Mouse (Mus musculus): ENCODE measurements at regions not wholly inside any gene's neighbourhood (a gene's known extent, or its start where the extent isn't known, plus 50 kb on each side); places are given as distances from the start of the nearest gene placed in this dataset.

- Histone ChIP-seq H3K36me3 (ENCODE audit: insufficient read depth) (no peaks in the 10 kb centered on the region), H3K27ac (ENCODE audit: low read depth) (no peak overlapping the region), H3K4me2 (peak overlapping the region; percentile 27; the same call in 1 of the 2 replicates), H3K9ac (no peak overlapping the region), H3K9me3 (ENCODE audit: low read depth, low read length) (no peaks in the 10 kb centered on the region), H3K4me3 (ENCODE audit: low read depth, low read length) (no peak overlapping the region), H3K4me1 (ENCODE audit: insufficient read depth) (no peaks in the 10 kb centered on the region), H3K27me3 (ENCODE audit: insufficient read depth, low read length) (no peaks in the 10 kb centered on the region)
- TF ChIP-seq CTCF (IDR thresholded peaks at IDR 0.05; ENCODE audit: low read depth) = peak; percentile 52
- WGBS = 8% methylated on average over 2 of the region's 2 CpGs
- DNase-seq = peak; percentile 70
- ATAC-seq (ENCODE audit: insufficient read depth) = peak; percentile 63; the same call in 1 of the 2 replicates
Observed at GRCm38 (mm10) chr13:39183715-39184179, 223.1 kb upstream of the Slc35b3 start.

GRCm38 (mm10) chr13:39161980-39162379 is 201.3 kb upstream of the Slc35b3 start:
- no peaks in the 10 kb centered on the region for H3K4me1 ChIP-seq (ENCODE audit: insufficient read depth)
- no peaks in the 10 kb centered on the region for H3K9me3 ChIP-seq (ENCODE audit: low read depth, low read length)
- no peaks in the 10 kb centered on the region for H3K36me3 ChIP-seq (ENCODE audit: insufficient read depth)
- peak; percentile 49; the same call in 1 of the 2 replicates for ATAC-seq (ENCODE audit: insufficient read depth)
- no peak overlapping the region for H3K4me2 ChIP-seq
- no peaks in the 10 kb centered on the region for H3K27me3 ChIP-seq (ENCODE audit: insufficient read depth, low read length)
- no peak overlapping the region for H3K4me3 ChIP-seq (ENCODE audit: low read depth, low read length)
- no peak for TF ChIP-seq CTCF (IDR thresholded peaks at IDR 0.05; ENCODE audit: low read depth)
- 50% methylated on average over 2 of the region's 2 CpGs for WGBS
- DNase-seq = peak; percentile 15
- H3K27ac ChIP-seq (ENCODE audit: low read depth) = no peak overlapping the region
- H3K9ac ChIP-seq = no peak overlapping the region

GRCm38 (mm10) chr13:39127942-39128341 is 167.3 kb upstream of the Slc35b3 start:
- no peak overlapping the region for H3K4me2 ChIP-seq
- no peak overlapping the region for H3K9ac ChIP-seq
- H3K27me3 ChIP-seq (ENCODE audit: insufficient read depth, low read length) = no peaks in the 10 kb centered on the region
- no peak overlapping the region for H3K27ac ChIP-seq (ENCODE audit: low read depth)
- ATAC-seq (ENCODE audit: insufficient read depth) (no peak), DNase-seq (no peak)
- H3K36me3 ChIP-seq (ENCODE audit: insufficient read depth) = no peaks in the 10 kb centered on the region
- H3K4me1 ChIP-seq (ENCODE audit: insufficient read depth) = no peaks in the 10 kb centered on the region
- 48% methylated on average over 1 of the region's 1 CpGs for WGBS
- no peaks in the 10 kb centered on the region for H3K9me3 ChIP-seq (ENCODE audit: low read depth, low read length)
- no peak for TF ChIP-seq CTCF (IDR thresholded peaks at IDR 0.05; ENCODE audit: low read depth)
- no peak overlapping the region for H3K4me3 ChIP-seq (ENCODE audit: low read depth, low read length)

DNA sequence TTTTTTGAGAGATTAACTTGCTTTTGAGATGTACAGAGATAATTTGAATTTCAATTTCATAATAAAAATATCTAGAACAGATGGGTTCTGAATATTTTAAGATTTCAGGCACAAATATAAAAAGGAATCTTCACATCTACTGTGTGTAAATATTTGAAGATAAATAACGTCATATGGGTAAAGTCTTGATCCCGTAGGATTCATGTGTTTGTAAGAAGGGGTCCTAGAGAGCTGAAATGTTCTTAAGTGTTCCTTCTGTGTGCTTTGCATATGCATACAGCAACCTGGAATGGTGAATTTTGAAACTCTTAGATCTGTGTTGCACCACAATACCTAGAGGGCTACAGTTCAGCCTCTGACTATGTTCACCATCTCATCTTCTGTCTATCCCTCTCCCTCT is 131.4 kb upstream of the Slc35b3 start:
- no peak for TF ChIP-seq CTCF (IDR thresholded peaks at IDR 0.05; ENCODE audit: low read depth)
- ATAC-seq (ENCODE audit: insufficient read depth) (no peak), DNase-seq (no peak)
- no peaks in the 10 kb centered on the region for H3K9me3 ChIP-seq (ENCODE audit: low read depth, low read length)
- H3K27ac ChIP-seq (ENCODE audit: low read depth) = no peak overlapping the region
- no peaks in the 10 kb centered on the region for H3K4me1 ChIP-seq (ENCODE audit: insufficient read depth)
- WGBS = 52% methylated on average over 2 of the region's 2 CpGs
- H3K4me3 ChIP-seq (ENCODE audit: low read depth, low read length) = no peak overlapping the region
- no peaks in the 10 kb centered on the region for H3K36me3 ChIP-seq (ENCODE audit: insufficient read depth)
- no peak overlapping the region for H3K4me2 ChIP-seq
- H3K9ac ChIP-seq = no peak overlapping the region
- H3K27me3 ChIP-seq (ENCODE audit: insufficient read depth, low read length) = no peaks in the 10 kb centered on the region

- Histone ChIP-seq H3K27ac (ENCODE audit: low read depth) (no peak overlapping the region), H3K36me3 (ENCODE audit: insufficient read depth) (no peaks in the 10 kb centered on the region), H3K4me1 (ENCODE audit: insufficient read depth) (no peaks in the 10 kb centered on the region), H3K4me3 (ENCODE audit: low read depth, low read length) (no peak overlapping the region), H3K9me3 (ENCODE audit: low read depth, low read length) (no peaks in the 10 kb centered on the region), H3K27me3 (ENCODE audit: insufficient read depth, low read length) (no peaks in the 10 kb centered on the region), H3K4me2 (no peak overlapping the region), H3K9ac (no peak overlapping the region)
- 56% methylated on average over 5 of the region's 5 CpGs for WGBS
- TF ChIP-seq CTCF (IDR thresholded peaks at IDR 0.05; ENCODE audit: low read depth) = no peak
- ATAC-seq (ENCODE audit: insufficient read depth) = no peak
- peak; percentile 3 for DNase-seq
Observed at GRCm38 (mm10) chr13:39084544-39084943, 123.9 kb upstream of the Slc35b3 start.

DNA sequence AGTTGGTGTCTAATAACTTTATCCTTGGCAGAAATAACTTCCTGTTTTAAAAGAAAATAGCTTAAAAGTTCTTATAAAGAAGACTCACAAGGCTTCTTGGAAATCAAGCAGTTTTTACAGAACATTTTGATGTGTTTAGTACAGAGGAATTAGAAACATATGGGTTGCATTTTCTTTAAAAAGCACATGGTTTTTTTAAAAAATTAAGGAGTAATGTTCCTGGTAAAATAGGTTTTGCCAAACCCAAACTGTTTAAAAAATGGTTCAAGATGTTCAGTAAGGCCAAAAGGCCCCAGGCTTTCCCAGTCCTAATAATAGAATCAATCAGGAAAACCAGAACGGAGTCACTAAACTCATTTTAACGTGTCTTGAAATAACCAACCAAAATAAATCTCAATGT is 113.5 kb upstream of the Slc35b3 start:
- Histone ChIP-seq H3K27ac (ENCODE audit: low read depth) (no peak overlapping the region), H3K36me3 (ENCODE audit: insufficient read depth) (no peaks in the 10 kb centered on the region), H3K4me3 (ENCODE audit: low read depth, low read length) (no peak overlapping the region), H3K4me2 (no peak overlapping the region), H3K9ac (no peak overlapping the region), H3K9me3 (ENCODE audit: low read depth, low read length) (no peaks in the 10 kb centered on the region), H3K4me1 (ENCODE audit: insufficient read depth) (no peaks in the 10 kb centered on the region), H3K27me3 (ENCODE audit: insufficient read depth, low read length) (no peaks in the 10 kb centered on the region)
- TF ChIP-seq CTCF (IDR thresholded peaks at IDR 0.05; ENCODE audit: low read depth) = no peak
- ATAC-seq (ENCODE audit: insufficient read depth) (no peak), DNase-seq (no peak)
- 65% methylated on average over 2 of the region's 2 CpGs for WGBS

DNA sequence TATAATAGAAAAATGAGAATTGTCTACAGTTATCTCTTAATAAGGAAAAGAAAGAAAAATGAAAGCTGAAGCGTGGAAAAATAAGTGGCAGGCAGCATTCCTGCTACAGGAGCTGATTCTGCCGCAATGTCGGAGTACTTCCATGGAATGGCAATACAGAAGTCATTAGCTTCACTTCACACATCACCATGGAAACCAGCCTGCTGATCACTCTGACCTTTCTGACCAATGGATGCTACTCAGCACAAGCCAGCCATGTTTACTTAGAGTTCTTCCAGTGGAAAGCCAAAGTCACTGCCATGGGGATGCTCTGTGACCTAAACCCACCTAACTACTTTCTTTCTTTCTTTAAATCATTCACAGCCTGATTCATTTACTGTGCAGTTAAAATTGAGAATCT is 71.6 kb upstream of the Slc35b3 start:
- no peak for TF ChIP-seq CTCF (IDR thresholded peaks at IDR 0.05; ENCODE audit: low read depth)
- Histone ChIP-seq H3K27ac (ENCODE audit: low read depth) (no peak overlapping the region), H3K4me2 (no peak overlapping the region), H3K9ac (no peak overlapping the region), H3K4me3 (ENCODE audit: low read depth, low read length) (no peak overlapping the region), H3K36me3 (ENCODE audit: insufficient read depth) (no peaks in the 10 kb centered on the region), H3K4me1 (ENCODE audit: insufficient read depth) (no peaks in the 10 kb centered on the region), H3K27me3 (ENCODE audit: insufficient read depth, low read length) (no peaks in the 10 kb centered on the region), H3K9me3 (ENCODE audit: low read depth, low read length) (no peaks in the 10 kb centered on the region)
- ATAC-seq (ENCODE audit: insufficient read depth) = no peak
- no peak for DNase-seq
- 52% methylated on average over 3 of the region's 3 CpGs for WGBS

- no peak for TF ChIP-seq CTCF (IDR thresholded peaks at IDR 0.05; ENCODE audit: low read depth)
- no peak for ATAC-seq (ENCODE audit: insufficient read depth)
- Histone ChIP-seq H3K27ac (ENCODE audit: low read depth) (no peak overlapping the region), H3K9me3 (ENCODE audit: low read depth, low read length) (no peaks in the 10 kb centered on the region), H3K27me3 (ENCODE audit: insufficient read depth, low read length) (no peaks in the 10 kb centered on the region), H3K4me3 (ENCODE audit: low read depth, low read length) (no peak overlapping the region), H3K9ac (no peak overlapping the region), H3K4me1 (ENCODE audit: insufficient read depth) (no peaks in the 10 kb centered on the region), H3K4me2 (no peak overlapping the region), H3K36me3 (ENCODE audit: insufficient read depth) (no peaks in the 10 kb centered on the region)
- WGBS = 47% methylated on average over 13 of the region's 13 CpGs
- no peak for DNase-seq
Observed at GRCm38 (mm10) chr13:39020168-39020567, 59.5 kb upstream of the Slc35b3 start.

Data from lung, embryonic 14.5 days (tissue).